Mouse (Mus musculus): ENCODE measurements around the gene Cnot10. TPM values are rescaled to one million over a fixed set of nuclear protein-coding genes. Genes with fewer than 3 reads are reported as not detected.
A peak's percentile ranks its signal among the peaks of the same experiment; 100 is the strongest.

The Cnot10 gene
- total and polyA plus RNA-seq, 3 experiments = 49.4 to 67.8 (median 58.3) TPM

GRCm38 (mm10) chr9:114568682-114569474 is 71.1 kb downstream of the Cnot10 start:
- Histone ChIP-seq H3K4me1 (ENCODE audit: control insufficient read depth in 1 of 2, insufficient read depth in 2 of 2) (peaks cover 3 to 6% of the 10 kb centered on the region in 2 experiments; a peak in 2 of 4 replicates), H3K4me3 (replicated peaks in 1 of 3; ENCODE audit: low read depth in 2 of 3, low read length in 2 of 3, poor library complexity in 1 of 3) (no peak overlapping the region), H3K79me2 (replicated peaks; ENCODE audit: control insufficient read depth, extremely low read depth, insufficient read depth, poor library complexity, severe bottlenecking) (no peaks in the 10 kb centered on the region), H3K4me2 (ENCODE audit: insufficient read depth, low read depth, poor library complexity, severe bottlenecking) (no peak overlapping the region), H3K27ac (ENCODE audit: insufficient read depth, low read depth) (no peak overlapping the region), H3K36me3 (replicated peaks in 1 of 2; ENCODE audit: control insufficient read depth in 1 of 2, insufficient read depth in 1 of 2, low read length in 1 of 2) (no peaks in the 10 kb centered on the region), H3K9ac (ENCODE audit: insufficient read depth, low read depth) (no peak overlapping the region), H3K9me3 (replicated peaks; ENCODE audit: low read length) (peaks cover 3% of the 10 kb centered on the region), H3K27me3 (replicated peaks) (no peaks in the 10 kb centered on the region)
- in situ Hi-C loops (cut with MboI; ENCODE audit: low pct_ligation_motif_present, low pct_unique_long_range_greater_than_20kb, low sequenced_read_pairs) (no loop called here), dilution Hi-C loops (cut with MboI; ENCODE audit: extremely low pct_ligation_motif_present, extremely low pct_unique_long_range_greater_than_20kb, low sequenced_read_pairs) (no loop called here)
- TF ChIP-seq CHD2 (IDR thresholded peaks at IDR 0.05; ENCODE audit: low read length) (0 out of 2 replicates have a peak, but pooled peaks have one; percentile 13), MAFK (IDR thresholded peaks at IDR 0.05; ENCODE audit: insufficient replicate concordance, low read length) (no peak)
- no peak for DNase-seq (ENCODE audit: extremely low read depth)

- dilution Hi-C loops (cut with MboI; ENCODE audit: extremely low pct_ligation_motif_present, extremely low pct_unique_long_range_greater_than_20kb, low sequenced_read_pairs) (no loop called here), in situ Hi-C loops (cut with MboI; ENCODE audit: low pct_ligation_motif_present, low pct_unique_long_range_greater_than_20kb, low sequenced_read_pairs) (no loop called here)
- no peaks in the 10 kb centered on the region for H3K79me2 ChIP-seq (replicated peaks; ENCODE audit: control insufficient read depth, extremely low read depth, insufficient read depth, poor library complexity, severe bottlenecking)
- H3K27me3 ChIP-seq (replicated peaks) = no peaks in the 10 kb centered on the region
- H3K4me2 ChIP-seq (ENCODE audit: insufficient read depth, low read depth, poor library complexity, severe bottlenecking) = no peak overlapping the region
- peaks cover 26% of the 10 kb centered on the region for H3K9me3 ChIP-seq (replicated peaks; ENCODE audit: low read length)
- TF ChIP-seq ETS1 (conservative IDR thresholded peaks at IDR 0.05; ENCODE audit: low read depth, low read length) = no peak
- TF ChIP-seq HCFC1 (IDR thresholded peaks at IDR 0.05; ENCODE audit: low read depth, low read length) = no peak
- TF ChIP-seq USF2 (conservative IDR thresholded peaks at IDR 0.05; ENCODE audit: low read depth, low read length) = no peak
- no peak overlapping the region for H3K4me3 ChIP-seq (replicated peaks in 1 of 3; ENCODE audit: low read depth in 2 of 3, low read length in 2 of 3, poor library complexity in 1 of 3)
- H3K4me1 ChIP-seq (ENCODE audit: control insufficient read depth in 1 of 2, insufficient read depth in 2 of 2) = no peaks in the 10 kb centered on the region
- H3K36me3 ChIP-seq (replicated peaks in 1 of 2; ENCODE audit: control insufficient read depth in 1 of 2, insufficient read depth in 1 of 2, low read length in 1 of 2) = no peaks in the 10 kb centered on the region
- no peak overlapping the region for H3K9ac ChIP-seq (ENCODE audit: insufficient read depth, low read depth)
- no peak for DNase-seq (ENCODE audit: extremely low read depth)
- H3K27ac ChIP-seq (ENCODE audit: insufficient read depth, low read depth) = no peak overlapping the region
Observed at GRCm38 (mm10) chr9:114564667-114565066, 75.3 kb downstream of the Cnot10 start.

- H3K27me3 ChIP-seq (replicated peaks) = no peaks in the 10 kb centered on the region
- dilution Hi-C loops (cut with MboI; ENCODE audit: extremely low pct_ligation_motif_present, extremely low pct_unique_long_range_greater_than_20kb, low sequenced_read_pairs) = no loop called here
- no peak for TF ChIP-seq CHD2 (IDR thresholded peaks at IDR 0.05; ENCODE audit: low read length)
- TF ChIP-seq USF1 (IDR thresholded peaks at IDR 0.05; ENCODE audit: low read depth, low read length) = no peak
- TF ChIP-seq CHD1 (IDR thresholded peaks at IDR 0.05; ENCODE audit: low read depth, low read length) = no peak
- TF ChIP-seq MYC (IDR thresholded peaks at IDR 0.05; ENCODE audit: low read depth, low read length) = no peak
- TF ChIP-seq UBTF (IDR thresholded peaks at IDR 0.05; ENCODE audit: low read depth, low read length) = no peak
- TF ChIP-seq ELF1 (IDR thresholded peaks at IDR 0.05; ENCODE audit: low read depth, low read length) = no peak
- TF ChIP-seq RCOR1 (conservative IDR thresholded peaks at IDR 0.05; ENCODE audit: low read depth, low read length) = no peak
- TF ChIP-seq MEF2A (IDR thresholded peaks at IDR 0.05; ENCODE audit: borderline replicate concordance, low read depth, low read length) = no peak
- no peak for TF ChIP-seq JUN (IDR thresholded peaks at IDR 0.05; ENCODE audit: insufficient read depth, low read depth, low read length)
- no peak for TF ChIP-seq ETS1 (conservative IDR thresholded peaks at IDR 0.05; ENCODE audit: low read depth, low read length)
- TF ChIP-seq HCFC1 (IDR thresholded peaks at IDR 0.05; ENCODE audit: low read depth, low read length) = no peak
- no peak for TF ChIP-seq E2F4 (IDR thresholded peaks at IDR 0.05; ENCODE audit: insufficient replicate concordance, low read depth, low read length)
Observed at GRCm38 (mm10) chr9:114563761-114564606, 76.0 kb downstream of the Cnot10 start, which contains the start of gene Trim71. Gene Trim71 (minus strand): TSS chr9:114564369.

More at GRCm38 (mm10) chr9:114563761-114564606, 76.0 kb downstream of the Cnot10 start, which contains the start of gene Trim71:
- Histone ChIP-seq H3K9ac (ENCODE audit: insufficient read depth, low read depth) (no peak within 1 kb of the TSS), H3K36me3 (replicated peaks in 1 of 2; ENCODE audit: control insufficient read depth in 1 of 2, insufficient read depth in 1 of 2, low read length in 1 of 2) (no peaks in the 10 kb centered on the region), H3K4me1 (ENCODE audit: control insufficient read depth in 1 of 2, insufficient read depth in 2 of 2) (no peaks in the 10 kb centered on the region), H3K9me3 (replicated peaks; ENCODE audit: low read length) (peaks cover 26% of the 10 kb centered on the region), H3K27ac (ENCODE audit: insufficient read depth, low read depth) (no peak within 1 kb of the TSS), H3K79me2 (replicated peaks; ENCODE audit: control insufficient read depth, extremely low read depth, insufficient read depth, poor library complexity, severe bottlenecking) (no peaks in the 10 kb centered on the region), H3K4me3 (replicated peaks in 1 of 3; ENCODE audit: low read depth in 2 of 3, low read length in 2 of 3, poor library complexity in 1 of 3) (no peak within 1 kb of the TSS), H3K4me2 (ENCODE audit: insufficient read depth, low read depth, poor library complexity, severe bottlenecking) (no peak within 1 kb of the TSS)
- in situ Hi-C loops (cut with MboI; ENCODE audit: low pct_ligation_motif_present, low pct_unique_long_range_greater_than_20kb, low sequenced_read_pairs) = no loop called here
- no peak for DNase-seq (ENCODE audit: extremely low read depth)

Data from CH12.LX (cell line).